Mouse (Mus musculus) frontal cortex, postnatal 25 days (tissue): Measurements from ENCODE around the gene Polr2l.

ENCODE experiments used
- DNase-seq, 2 experiments: peaks; one replicate each; pipeline ENCODE4 v3.0.0; 2022; ENCODE audit warnings: low spot score in 2 of 2

The Polr2l gene

DNA sequence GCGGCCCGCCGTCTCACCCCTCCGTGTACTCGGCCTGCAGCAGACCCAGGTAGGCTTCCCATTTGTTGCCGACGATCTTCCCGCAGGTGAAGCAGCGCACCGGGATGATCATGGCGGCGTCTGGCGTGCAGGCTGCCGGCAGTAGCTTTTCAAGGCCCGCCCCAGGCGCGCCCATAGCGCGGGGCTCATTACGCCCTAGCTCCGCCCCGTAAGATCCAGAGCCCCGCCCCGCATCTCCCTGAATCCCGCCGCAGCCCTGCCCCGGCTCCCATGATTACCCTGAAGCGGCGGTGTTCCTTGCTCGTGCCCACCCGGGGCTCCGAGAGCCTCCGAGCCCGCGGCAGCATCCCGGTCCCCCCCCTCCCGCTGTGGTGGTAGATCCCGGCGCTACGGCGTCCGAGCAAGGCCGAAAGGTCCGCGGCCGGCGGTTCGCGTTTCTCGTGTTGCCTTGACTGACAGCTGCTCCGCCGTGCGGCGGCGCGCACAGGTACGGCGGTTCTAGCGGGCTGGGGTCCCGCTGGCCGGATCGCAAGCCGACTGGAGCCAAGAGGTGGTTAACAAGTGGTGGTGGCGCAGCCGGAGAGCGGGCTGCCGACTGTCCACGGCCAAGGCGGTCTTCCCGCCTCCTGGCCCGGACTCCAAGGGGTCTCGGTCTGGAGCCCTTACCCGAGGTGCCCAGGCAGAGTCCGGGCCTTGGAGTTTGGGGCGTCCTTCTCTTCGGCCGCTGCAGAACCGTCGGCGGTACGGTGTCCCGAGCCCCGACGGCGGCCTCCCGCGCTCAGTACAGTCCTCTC lies at the start of gene Polr2l, which contains the start of gene Tspan4:
Gene Polr2l (minus strand): TSS at position 122 of the 794 bp plus-strand sequence.
Gene Tspan4 (plus strand): TSS at position 230 of the 794 bp plus-strand sequence.
- peak; percentile 73 to 74 for DNase-seq

DNA sequence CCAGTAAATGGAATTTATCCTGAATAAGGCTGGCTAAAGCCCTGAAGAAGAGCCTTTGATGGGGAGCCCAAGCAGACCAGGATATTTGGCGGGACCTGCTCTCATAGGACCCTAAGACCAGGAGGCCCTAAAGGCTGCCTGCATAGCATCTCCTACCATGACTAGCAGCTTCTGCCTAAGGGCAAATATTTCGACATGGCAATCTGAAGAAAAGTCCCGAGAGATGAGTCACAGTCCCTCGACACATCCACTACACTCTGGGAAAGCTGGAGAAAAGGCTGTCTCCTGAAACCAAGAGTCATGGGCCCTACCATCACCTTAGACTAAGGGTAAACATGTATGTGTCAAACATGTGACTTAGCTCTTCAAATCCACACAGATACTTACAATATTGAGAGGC lies 49.3 kb upstream of the Polr2l start:
- no peak for DNase-seq

DNA sequence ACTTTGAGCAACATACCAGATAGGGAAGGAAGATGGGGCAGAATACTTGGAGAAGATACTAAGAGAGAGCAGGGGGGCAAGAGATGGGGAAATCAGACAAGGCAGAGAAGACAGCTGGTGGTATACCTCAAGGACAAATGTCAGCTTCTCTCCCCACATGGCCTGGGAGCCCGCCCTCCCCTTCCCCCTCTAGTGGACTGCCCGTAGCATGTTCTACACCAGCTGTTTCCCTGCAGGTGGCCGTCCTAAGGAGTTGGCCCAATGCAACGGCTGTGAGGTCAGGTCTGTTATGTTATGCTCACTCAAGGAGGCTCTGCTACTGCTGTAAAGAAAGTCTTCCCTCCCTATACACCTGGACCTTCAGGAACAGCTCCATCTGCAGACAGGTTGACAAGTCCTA lies 48.1 kb upstream of the Polr2l start:
- DNase-seq, result no peak

DNA sequence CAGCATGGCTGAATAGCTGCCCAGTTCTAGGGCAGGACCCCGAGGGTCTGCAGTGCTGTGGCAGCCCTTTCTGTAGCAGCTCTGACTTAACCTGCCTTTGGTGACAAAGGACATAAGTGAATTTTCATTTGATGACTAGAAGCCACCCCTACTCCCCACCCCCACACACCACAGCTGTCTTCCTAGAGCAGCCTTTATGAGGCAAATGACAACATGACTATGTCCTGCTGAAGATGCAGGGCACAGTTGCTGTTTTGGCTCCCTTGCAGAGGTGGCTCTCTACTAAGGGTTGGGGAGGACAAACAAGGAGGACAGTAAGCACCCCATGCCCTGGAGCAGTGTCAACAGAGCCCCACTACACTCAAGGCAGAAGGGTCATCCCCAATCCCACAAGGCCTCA lies 44.9 kb upstream of the Polr2l start:
- no peak for DNase-seq

DNA sequence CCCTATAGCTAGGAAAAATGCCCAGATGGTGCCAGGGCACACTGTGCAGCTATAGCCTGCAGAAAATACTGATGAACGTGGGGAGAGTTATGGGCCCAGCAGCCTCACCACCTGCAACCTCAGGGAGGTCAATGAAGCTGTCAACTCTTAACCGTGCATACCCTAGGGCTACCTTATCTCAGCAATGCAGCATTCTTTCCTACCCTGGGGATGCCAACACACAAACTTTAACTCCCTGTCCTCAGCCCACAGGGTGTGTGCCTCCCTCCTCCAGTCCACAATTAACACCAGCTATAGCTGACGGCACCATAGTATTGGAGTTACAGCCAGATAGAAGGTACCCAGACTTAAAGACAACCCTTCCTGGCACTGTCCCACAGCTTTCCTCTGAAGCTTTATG lies 44.0 kb upstream of the Polr2l start:
- DNase-seq, result no peak

DNA sequence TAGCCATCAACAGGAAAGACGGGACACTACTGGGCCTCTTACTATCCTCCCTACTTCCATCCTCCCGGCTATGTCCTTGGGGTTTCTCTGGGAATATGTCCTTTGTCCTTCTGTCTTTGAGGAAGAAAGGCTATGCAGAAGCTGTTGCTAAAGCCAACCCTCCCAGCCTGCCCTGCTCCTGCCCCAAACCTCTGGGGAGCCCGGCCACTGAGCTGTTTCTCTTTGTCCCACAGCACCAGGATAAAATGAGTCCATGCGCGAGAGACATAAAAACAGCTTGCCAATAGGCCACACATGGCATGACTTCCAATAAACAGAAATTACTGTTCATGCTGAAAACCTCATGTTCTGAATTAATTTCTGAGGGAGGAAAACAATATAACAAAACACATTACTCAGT lies 43.4 kb upstream of the Polr2l start:
- no peak for DNase-seq

DNA sequence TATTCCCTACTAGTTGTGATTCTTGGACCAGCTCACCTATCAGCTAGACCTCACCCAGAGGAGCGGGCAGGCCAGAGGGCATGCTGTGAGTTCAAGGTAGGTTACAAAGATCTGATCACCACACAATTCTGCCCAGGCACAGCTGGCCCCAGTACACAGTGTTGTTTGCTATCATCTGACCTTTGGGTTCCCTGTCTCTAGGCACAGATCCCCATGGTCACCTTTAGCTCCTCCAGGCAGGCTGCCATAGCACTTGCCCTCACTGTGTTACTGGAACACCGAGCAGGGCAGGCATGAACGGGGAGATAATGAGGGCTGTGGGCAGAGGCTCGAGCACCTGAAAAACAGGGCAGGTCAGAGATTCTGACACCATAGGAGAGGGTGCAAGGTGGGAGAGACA lies 42.7 kb upstream of the Polr2l start:
- DNase-seq, result no peak

DNA sequence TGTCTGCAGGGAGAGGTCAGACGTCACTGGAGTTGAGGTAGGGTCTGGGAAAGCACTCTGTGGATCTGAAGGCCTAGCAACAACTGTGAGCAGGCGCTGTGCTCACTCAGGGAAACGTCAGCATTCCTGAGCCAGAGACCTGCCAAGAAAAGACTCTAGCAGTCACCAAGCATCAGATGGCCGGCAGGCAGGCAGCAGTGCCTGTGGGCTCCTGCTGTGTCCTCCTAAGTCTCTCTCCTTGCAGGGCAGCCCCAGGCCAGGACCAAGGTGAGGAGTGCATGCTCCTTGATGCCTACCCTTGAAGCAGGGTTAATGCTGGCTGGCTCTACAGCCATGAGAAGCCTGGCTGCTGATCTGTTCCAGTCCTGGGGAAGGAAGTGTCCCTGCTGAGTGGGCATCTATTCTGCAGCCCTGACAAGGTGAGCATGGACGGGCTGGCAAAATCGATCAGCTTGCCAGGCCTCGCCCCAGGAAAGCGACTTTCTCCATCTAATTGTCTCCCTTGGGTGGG lies 35.8 kb upstream of the Polr2l start:
- no peak for DNase-seq

DNA sequence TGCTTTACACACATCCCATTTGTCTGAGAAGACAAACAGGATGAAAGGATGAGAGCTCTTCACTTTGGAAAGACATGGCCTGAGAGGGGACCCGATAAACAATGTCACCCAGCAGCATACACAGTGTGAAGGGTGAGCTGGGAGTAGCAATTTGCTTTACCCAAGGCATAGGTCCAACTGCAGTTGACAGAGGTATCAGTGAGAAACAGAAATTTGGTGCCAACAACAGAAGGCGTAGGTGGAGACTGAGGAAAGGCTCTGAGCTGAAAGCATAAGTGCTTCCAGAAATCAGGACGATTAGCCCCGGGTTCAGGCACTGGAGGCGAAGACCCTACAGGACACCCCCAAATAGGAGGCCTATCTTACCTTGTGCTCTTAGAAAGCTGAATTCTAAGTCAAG lies 35.3 kb upstream of the Polr2l start:
- DNase-seq, result no peak

DNA sequence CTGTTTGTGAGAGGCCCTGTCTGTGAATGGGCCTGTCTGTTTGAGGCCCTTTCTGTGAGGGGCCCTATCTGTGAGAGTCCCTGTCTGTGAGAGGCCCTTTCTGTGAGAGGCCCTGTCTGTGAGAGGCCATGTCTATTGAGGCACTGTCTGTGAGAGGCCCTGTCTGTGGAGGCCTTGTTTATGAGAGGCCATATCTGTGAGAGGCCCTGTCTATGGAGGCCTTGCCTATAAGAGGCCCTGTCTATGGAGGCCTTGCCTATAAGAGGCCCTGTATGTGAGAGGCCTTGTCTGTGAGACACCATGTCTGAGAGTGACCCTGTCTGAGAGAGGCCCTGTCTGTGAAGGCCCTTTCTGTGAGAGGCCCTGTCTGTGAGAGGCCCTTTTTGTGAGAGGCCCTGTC lies 33.2 kb upstream of the Polr2l start:
- DNase-seq, result no peak

DNA sequence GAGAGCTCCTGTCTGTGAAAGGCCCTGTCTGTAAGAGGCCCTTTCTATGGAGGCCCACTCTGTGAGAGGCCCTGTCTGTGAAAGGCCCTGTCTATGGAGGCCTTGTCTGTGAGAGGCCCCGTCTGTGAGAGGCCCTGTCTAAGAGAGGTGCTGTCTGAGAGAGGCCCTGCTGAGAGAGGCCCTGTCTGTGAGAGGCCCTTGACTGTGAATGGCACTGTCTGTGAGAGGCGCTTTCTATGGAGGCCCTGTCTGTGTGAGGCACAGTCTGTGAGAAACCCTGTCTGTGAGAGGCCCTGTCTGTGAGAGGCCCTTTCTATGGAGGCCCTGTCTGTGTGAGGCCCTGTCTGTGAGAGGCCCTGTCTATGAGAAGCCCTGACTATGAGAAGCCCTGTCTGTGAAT lies 31.3 kb upstream of the Polr2l start:
- DNase-seq, result no peak

DNA sequence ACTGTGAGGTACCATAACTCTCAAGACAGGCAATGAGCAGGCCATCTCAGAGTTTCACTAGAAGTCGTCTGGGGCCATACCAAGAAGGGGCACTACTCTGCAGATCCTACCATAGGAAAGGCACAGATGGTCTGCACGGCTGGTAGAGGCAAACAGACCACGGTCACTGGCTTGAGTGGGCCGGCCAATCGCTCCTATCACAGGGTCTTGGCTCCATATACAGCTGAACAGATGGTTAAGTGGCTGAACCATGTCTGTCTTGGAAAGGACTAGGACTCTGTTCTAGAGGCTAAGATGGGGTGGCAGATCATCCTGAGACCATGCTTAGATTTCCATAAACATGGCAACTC lies 27.6 kb upstream of the Polr2l start:
- DNase-seq, result no peak

DNA sequence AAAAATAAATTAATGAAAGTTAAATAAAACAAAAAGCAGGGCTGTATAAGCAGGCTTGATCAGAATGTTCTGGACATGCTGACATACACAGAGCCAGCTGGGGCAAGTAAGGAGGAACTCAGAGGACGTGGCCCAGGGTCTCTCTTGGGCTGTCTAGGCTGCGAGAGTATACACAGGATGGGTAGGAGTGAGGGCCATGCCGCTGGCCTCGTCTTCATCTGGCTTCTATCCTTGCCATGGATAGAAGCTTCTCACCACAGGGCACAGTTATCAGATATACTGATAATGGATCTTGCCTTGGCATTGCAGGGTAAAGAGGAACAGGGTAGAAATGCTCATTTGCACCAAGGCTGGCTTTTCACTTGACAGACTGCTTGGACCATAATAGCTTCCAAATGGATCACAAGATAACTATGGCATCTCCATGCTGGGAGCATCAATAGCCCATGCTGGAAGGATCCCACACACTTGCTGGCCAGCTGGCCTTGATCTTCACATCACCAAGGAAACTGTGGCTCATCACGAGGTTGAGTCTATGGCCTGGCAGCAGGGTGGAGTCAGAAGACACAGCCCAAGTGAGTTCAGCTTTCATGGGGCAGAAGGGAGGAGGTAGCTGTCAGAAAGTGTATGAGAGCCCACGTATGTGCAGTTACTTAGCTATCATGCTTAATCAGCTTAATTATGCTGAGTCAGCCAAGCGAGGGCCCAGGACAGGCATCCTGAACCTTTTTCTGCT lies 27.1 kb upstream of the Polr2l start:
- no peak for DNase-seq

DNA sequence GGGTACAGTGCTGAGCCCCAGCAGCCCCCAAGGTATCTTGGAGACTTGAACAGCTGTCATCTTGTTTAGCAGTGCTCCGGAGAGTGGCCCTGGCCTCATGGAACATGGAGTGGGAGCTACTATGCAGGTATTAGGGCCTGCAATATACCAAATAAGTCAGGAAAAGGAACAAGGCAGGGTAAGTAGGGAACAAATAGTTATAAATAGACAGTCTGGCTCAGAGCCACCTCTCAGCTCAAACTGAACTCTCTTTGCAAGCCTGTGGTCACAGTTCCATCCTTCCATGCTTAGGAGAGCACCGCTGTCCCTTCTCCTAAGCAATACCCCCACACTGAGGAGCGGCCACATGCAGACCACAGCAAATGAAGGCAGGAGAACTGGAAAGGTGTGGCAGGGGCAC lies 22.7 kb upstream of the Polr2l start:
- DNase-seq, result no peak

DNA sequence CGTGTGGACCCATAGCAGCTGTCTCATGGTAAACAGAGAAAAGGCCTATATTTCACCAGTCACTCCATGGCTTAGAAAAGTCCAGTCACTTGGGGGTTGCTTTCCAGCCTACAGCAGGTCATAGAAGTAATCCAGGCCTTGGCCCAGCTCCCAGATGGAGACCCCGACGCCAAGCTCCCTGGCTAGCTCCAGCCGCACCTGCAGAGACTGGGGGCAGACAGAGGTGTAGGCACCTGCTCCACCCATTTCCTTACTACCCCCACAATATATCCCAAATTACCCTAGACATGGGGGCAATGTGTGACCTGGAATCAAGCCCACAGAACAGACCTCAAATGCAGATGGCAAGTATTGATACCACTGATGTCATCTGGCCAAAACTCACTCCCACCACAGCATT lies 21.0 kb upstream of the Polr2l start:
- DNase-seq, result no peak

DNA sequence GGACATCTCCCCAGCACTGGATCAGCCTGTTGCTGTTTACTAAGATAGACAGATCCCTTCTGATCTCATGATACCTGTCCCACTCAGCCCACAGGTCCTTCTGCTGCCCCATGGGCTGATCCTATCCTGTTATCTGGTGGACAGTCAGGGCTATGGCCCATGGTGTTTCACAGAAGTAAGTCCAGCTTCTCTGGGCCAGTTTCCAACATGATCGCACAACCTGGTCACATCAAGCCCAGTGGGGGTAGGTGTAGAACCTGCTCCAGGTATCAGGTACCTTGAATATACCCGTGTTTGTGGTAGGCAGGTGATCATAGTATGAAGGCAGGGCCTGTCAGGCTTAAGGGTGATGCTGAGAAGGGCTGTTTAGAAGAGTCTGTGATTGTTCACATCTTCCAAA lies 20.4 kb upstream of the Polr2l start:
- no peak for DNase-seq

DNA sequence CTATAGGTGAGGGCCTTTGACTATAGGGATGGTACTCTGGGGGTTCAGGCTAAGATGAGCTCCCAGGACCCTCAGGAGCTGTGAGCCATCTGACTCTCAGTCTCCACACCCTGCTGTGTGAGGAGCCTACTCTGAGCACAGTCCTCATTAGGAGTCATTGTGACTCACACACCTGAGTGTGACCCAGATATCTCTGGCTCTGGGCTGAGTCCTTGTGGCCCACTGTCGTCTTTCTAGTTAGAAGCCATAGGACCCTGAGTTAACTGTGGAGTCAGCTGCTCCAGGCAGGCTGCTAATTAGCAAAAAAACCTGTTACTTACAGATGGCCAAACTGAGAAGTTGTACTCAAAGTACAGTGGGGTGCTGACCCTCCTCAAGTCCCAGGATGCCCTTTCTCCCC lies 18.8 kb upstream of the Polr2l start:
- DNase-seq, result no peak

DNA sequence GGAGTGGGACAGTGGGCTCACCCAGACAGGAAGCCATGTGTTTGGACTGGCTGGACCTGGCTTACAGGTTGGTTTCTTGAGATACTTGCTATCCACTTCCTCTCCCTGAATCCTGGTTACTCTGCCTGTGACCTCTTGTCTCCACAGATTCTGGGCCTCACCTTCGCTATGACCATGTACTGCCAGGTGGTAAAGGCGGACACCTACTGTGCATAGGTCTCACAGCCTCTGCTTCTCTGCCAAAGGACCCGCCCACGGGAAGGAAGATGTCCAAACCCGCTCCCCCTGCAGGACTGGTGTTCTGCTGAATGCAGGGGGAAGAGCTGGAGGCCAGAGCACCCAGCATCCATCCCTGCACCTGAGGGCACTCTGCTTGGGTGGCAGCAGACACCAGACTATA lies 17.8 kb upstream of the Polr2l start:
- no peak for DNase-seq

DNA sequence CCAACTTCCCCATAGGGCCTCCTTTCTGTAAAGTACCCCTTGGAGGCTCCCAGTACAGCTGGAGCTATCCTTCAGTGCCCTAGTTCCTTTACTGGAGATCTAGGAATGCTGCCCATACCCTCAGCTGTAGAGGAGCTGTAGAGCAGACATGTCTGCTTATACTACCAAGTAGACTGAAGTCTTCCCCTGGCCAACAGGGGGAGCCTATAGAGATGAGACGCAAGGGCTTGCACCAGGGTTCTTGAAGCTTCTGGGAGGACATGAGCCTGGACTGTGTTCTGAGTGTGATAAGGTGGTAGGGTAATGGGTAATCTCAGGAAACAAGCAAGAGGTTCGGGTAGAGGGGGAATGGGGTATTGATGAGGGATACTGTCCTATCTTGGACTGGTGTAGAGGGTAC lies 16.2 kb upstream of the Polr2l start:
- DNase-seq, result no peak

DNA sequence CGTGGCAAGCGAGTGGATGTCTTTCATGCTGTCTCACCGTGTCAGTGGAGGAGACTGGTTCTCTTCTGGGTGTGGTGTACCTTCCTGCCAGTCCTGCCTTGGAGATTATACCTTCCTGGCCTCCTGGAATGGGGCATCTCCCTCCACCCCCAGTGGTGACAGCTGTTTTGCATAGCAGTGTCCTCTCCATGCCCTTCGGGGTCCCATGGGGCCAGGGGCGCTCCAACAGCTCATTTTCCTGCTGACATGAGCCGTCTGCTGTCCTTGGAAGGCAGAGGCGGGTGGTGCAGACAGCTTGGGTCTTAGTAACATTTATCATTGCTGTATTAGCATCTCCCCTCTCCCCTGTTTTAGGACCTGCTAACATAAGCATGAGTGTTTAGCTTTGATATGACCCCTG lies 12.2 kb upstream of the Polr2l start:
- DNase-seq, result no peak

DNA sequence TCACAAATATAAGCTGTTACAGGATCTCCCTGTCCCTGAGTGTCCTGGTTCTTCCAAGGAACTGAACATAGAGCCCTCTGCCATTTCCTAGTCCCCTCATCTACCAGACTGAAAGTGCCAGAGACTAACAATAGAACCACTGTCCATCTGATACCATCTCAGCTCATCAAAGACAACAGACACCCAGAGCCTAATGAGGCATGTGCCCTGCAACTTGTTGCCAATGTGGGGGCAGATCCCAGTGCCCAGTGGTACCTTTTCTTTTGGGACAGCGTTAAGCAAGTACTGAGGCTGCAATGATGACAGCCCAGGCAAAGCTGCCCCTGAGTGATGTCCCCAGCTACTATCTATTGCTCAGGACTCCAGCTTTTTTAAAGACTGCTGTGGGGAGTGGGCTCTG lies 11.3 kb upstream of the Polr2l start:
- no peak for DNase-seq

DNA sequence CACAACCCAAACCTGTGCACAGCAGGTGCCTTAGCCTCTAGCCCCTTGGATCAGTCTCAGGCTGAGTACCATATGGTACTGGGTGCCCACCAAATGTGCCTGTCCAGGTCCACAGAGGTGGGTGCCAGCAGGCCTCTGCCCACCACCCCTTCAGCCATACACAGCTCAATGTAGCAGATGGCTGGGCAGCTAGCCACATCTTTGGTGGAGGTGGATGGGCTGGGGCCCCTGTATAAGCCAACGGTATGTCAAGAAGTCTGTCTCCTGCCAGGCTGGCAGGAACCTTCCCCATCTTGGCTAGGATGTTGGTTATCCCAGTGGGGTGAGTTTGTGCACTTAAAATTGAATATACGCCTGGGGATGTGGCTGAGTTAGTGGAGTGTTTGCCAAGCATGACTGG lies 10.7 kb upstream of the Polr2l start:
- no peak for DNase-seq

DNA sequence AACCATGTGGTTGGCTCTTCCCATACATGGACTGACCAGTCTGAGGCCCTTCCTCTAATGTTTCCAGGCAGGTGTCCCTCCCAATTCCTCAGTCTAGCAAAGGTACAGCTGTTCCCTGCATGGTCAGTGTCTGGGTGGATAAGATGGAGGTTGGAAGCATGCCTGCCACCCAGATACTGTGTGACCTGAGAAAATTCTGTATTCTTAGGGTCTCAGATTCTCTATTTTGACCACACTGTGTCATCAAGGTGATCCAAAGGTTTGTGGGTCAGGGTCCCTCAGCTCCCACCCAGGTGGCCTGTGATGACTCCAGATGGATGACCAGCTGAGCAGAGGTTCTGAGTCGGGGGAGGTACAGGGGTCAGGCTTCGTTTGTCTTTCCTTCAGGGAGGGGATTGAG lies 10.3 kb upstream of the Polr2l start:
- no peak for DNase-seq
